Mouse (Mus musculus): ENCODE measurements around the gene L2hgdh. TPM values are rescaled to one million over a fixed set of nuclear protein-coding genes. Genes with fewer than 3 reads are reported as not detected.
A peak's percentile ranks its signal among the peaks of the same experiment; 100 is the strongest.
"Not testable (repeated sequence)": the region's sequence is repeated elsewhere in the genome, so short reads cannot be mapped to it uniquely, and the experiment has no call there.

The L2hgdh gene
- polyA plus RNA-seq, 1 experiment from 2014 or later: 10.8 TPM

- Histone ChIP-seq H3K36me3 (ENCODE audit: control insufficient read depth, insufficient read depth, low read length) (peaks cover 35% of the 10 kb centered on the region), H3K9me3 (ENCODE audit: control insufficient read depth, low read length) (peaks cover 11% of the 10 kb centered on the region)
- H3K9ac ChIP-seq (replicated peaks; ENCODE audit: low read length); H3K4me2 ChIP-seq (ENCODE audit: low read length); H3K4me3 ChIP-seq (replicated peaks; ENCODE audit: low read depth, low read length); H3K27me3 ChIP-seq (ENCODE audit: control insufficient read depth, insufficient read depth, low read length); H3K4me1 ChIP-seq (ENCODE audit: control insufficient read depth, insufficient read depth, low read length); H3K27ac ChIP-seq (replicated peaks; ENCODE audit: low read depth, low read length): not testable (repeated sequence)
- DNase-seq: peak; percentile 3
- peak; percentile 71 for ATAC-seq (ENCODE audit: low FRiP score, low TSS enrichment)
Measured at GRCm38 (mm10) chr12:69653973-69654372, 70.7 kb downstream of the L2hgdh start.

DNA sequence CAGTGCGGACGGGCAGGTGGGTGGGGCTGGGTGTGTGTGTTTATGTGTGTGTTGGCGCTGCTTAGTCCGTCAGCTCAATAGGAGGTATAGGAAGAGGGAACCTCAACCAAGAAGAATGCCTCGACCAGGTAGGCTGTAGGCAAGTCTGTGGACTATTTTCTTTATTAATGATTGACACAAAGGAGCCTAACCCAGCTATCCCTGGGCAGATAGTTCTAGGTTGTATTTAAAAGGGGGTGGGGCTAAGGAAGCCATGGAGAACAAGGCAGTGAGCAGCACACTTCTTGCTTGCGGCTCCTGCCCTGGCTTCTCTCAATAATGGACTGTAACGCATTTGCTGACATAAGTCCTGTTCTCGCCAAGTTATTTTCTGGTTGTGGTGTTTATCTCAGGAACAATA, 75.2 kb downstream of the L2hgdh start:
- peaks cover 40% of the 10 kb centered on the region for H3K36me3 ChIP-seq (ENCODE audit: control insufficient read depth, insufficient read depth, low read length)

DNA sequence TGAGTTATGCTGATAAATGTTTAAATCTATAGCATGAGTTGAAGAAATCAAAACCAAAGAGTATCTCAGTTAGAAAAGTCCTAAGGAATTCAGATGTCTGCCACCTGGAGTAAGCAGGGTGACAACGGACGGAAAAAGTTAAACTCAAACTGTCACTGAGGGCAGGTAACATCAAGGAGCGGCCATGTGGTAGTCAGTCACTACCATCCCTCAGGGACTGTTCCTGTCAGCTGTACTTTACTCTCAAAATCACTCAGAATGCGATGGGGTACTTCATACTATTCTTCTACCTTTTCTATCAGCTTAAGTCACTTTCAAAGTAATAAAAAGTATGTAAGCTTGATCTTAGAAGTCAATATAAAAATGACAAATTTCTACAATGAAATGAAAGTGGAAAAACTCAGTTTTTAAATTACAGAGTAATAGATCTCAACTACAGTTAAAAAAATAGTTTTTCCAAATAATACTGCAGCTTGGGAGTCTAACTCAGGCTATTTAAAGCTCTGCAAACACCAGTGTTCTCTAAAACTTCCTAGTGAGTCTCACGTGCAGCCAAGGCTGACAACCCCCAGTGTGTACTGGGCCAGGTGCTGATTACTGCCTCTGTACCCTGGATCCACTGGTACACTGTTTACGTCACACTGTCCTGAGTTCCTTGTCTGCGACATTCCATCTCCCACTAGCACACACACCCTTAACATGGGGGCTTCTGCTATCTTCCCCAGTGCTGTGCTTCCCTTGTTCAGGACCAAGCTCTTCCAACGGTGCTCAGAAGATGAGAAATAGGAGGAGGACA, 78.7 kb downstream of the L2hgdh start:
- no peak for DNase-seq
- Histone ChIP-seq H3K36me3 (ENCODE audit: control insufficient read depth, insufficient read depth, low read length) (peaks cover 15% of the 10 kb centered on the region), H3K4me2 (ENCODE audit: low read length) (no peak overlapping the region), H3K4me1 (ENCODE audit: control insufficient read depth, insufficient read depth, low read length) (no peaks in the 10 kb centered on the region), H3K9ac (replicated peaks; ENCODE audit: low read length) (no peak overlapping the region), H3K4me3 (replicated peaks; ENCODE audit: low read depth, low read length) (no peak overlapping the region), H3K27me3 (ENCODE audit: control insufficient read depth, insufficient read depth, low read length) (no peaks in the 10 kb centered on the region), H3K9me3 (ENCODE audit: control insufficient read depth, low read length) (no peaks in the 10 kb centered on the region), H3K27ac (replicated peaks; ENCODE audit: low read depth, low read length) (no peak overlapping the region)
- no peak for ATAC-seq (ENCODE audit: low FRiP score, low TSS enrichment)
- 90% methylated on average over 8 of the region's 8 CpGs for whole genome bisulfite sequencing

More for the DNA sequence above, 75.2 kb downstream of the L2hgdh start:
- no peak overlapping the region for H3K9ac ChIP-seq (replicated peaks; ENCODE audit: low read length)
- no peak overlapping the region for H3K4me2 ChIP-seq (ENCODE audit: low read length)
- no peak overlapping the region for H3K4me3 ChIP-seq (replicated peaks; ENCODE audit: low read depth, low read length)
- ATAC-seq (ENCODE audit: low FRiP score, low TSS enrichment) (no peak), DNase-seq (no peak)
- peaks cover 5% of the 10 kb centered on the region for H3K9me3 ChIP-seq (ENCODE audit: control insufficient read depth, low read length)
- no peaks in the 10 kb centered on the region for H3K4me1 ChIP-seq (ENCODE audit: control insufficient read depth, insufficient read depth, low read length)
- WGBS: 92% methylated on average over 8 of the region's 8 CpGs
- H3K27ac ChIP-seq (replicated peaks; ENCODE audit: low read depth, low read length): no peak overlapping the region
- no peaks in the 10 kb centered on the region for H3K27me3 ChIP-seq (ENCODE audit: control insufficient read depth, insufficient read depth, low read length)

- H3K4me3 ChIP-seq (replicated peaks; ENCODE audit: low read depth, low read length): no peak overlapping the region
- peaks cover 23% of the 10 kb centered on the region for H3K36me3 ChIP-seq (ENCODE audit: control insufficient read depth, insufficient read depth, low read length)
- H3K4me1 ChIP-seq (ENCODE audit: control insufficient read depth, insufficient read depth, low read length): no peaks in the 10 kb centered on the region
- ATAC-seq (ENCODE audit: low FRiP score, low TSS enrichment) (no peak), DNase-seq (peak; percentile 20)
- H3K27ac ChIP-seq (replicated peaks; ENCODE audit: low read depth, low read length): no peak overlapping the region
- no peaks in the 10 kb centered on the region for H3K27me3 ChIP-seq (ENCODE audit: control insufficient read depth, insufficient read depth, low read length)
- H3K4me2 ChIP-seq (ENCODE audit: low read length): no peak overlapping the region
- 83% methylated on average over 3 of the region's 3 CpGs for WGBS
- no peak overlapping the region for H3K9ac ChIP-seq (replicated peaks; ENCODE audit: low read length)
- H3K9me3 ChIP-seq (ENCODE audit: control insufficient read depth, low read length): no peaks in the 10 kb centered on the region
Measured at GRCm38 (mm10) chr12:69644877-69645276, 79.8 kb downstream of the L2hgdh start.

DNA sequence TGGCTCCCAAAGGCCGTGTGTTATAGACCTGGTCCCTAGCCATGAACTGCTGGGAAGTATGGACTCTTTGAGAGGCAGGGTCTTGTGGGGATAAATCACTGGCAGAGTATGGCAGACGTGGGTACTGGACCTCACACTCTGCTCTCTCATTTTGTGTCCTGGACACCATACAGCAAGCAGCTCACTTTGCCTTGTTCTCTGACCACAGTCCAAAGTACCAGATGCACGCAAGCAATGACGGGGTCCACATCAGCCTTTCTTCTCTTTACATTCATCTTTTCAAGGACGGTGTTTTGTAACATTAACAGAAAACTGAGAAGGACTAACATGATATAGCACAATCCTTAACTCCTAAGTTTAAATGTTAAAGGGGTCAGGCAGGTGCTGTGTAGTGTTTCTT, 81.8 kb downstream of the L2hgdh start:
- H3K4me2 ChIP-seq (ENCODE audit: low read length): no peak overlapping the region
- WGBS: 92% methylated on average over 5 of the region's 5 CpGs
- ATAC-seq (ENCODE audit: low FRiP score, low TSS enrichment) (no peak), DNase-seq (no peak)
- H3K36me3 ChIP-seq (ENCODE audit: control insufficient read depth, insufficient read depth, low read length): peaks cover 28% of the 10 kb centered on the region
- no peaks in the 10 kb centered on the region for H3K9me3 ChIP-seq (ENCODE audit: control insufficient read depth, low read length)
- H3K4me3 ChIP-seq (replicated peaks; ENCODE audit: low read depth, low read length): no peak overlapping the region
- H3K9ac ChIP-seq (replicated peaks; ENCODE audit: low read length): no peak overlapping the region
- H3K27ac ChIP-seq (replicated peaks; ENCODE audit: low read depth, low read length): no peak overlapping the region
- no peaks in the 10 kb centered on the region for H3K27me3 ChIP-seq (ENCODE audit: control insufficient read depth, insufficient read depth, low read length)
- H3K4me1 ChIP-seq (ENCODE audit: control insufficient read depth, insufficient read depth, low read length): no peaks in the 10 kb centered on the region

MicroRNA genes within 50 kb of the gene (microRNA counts, 519-probe panel; counts per million panel counts)
- not detected for microRNA mmu-miR-681

Small RNA genes lying within 50 kb of the gene (microRNA-seq; reads per million reads assigned to microRNA genes)
- gene Mir681: not detected

Other genes with a start within 250 kb of the L2hgdh start
- gene Vcpkmt, start 141.8 kb downstream of the L2hgdh start, polyA plus RNA-seq (2014; fragmentation: Nextera tagmentation; extraction: Ambion mirVana): 19.8 and 22.1 TPM in 2 replicates
- gene Sos2, start 43.0 kb downstream of the L2hgdh start, polyA plus RNA-seq (2014; fragmentation: Nextera tagmentation; extraction: Ambion mirVana): 14.2 and 15.0 TPM in 2 replicates
- 31.8 and 37.8 TPM in 2 replicates for gene Atp5s, start 77 bp upstream of the L2hgdh start, polyA plus RNA-seq (2014; fragmentation: Nextera tagmentation; extraction: Ambion mirVana)
- 7.1 and 11.4 TPM in 2 replicates for gene Cdkl1, start 66.4 kb upstream of the L2hgdh start, polyA plus RNA-seq (2014; fragmentation: Nextera tagmentation; extraction: Ambion mirVana)
- 140 and 157 TPM in 2 replicates for gene Atl1, start 167.7 kb upstream of the L2hgdh start, polyA plus RNA-seq (2014; fragmentation: Nextera tagmentation; extraction: Ambion mirVana)
- 25.4 and 40.0 TPM in 2 replicates for gene Map4k5, start 168.3 kb upstream of the L2hgdh start, polyA plus RNA-seq (2014; fragmentation: Nextera tagmentation; extraction: Ambion mirVana)

All from midbrain, embryonic 14.5 days (tissue).